13 mouse cellular contexts compared by ENCODE assay signal in the genomic region with DNA sequence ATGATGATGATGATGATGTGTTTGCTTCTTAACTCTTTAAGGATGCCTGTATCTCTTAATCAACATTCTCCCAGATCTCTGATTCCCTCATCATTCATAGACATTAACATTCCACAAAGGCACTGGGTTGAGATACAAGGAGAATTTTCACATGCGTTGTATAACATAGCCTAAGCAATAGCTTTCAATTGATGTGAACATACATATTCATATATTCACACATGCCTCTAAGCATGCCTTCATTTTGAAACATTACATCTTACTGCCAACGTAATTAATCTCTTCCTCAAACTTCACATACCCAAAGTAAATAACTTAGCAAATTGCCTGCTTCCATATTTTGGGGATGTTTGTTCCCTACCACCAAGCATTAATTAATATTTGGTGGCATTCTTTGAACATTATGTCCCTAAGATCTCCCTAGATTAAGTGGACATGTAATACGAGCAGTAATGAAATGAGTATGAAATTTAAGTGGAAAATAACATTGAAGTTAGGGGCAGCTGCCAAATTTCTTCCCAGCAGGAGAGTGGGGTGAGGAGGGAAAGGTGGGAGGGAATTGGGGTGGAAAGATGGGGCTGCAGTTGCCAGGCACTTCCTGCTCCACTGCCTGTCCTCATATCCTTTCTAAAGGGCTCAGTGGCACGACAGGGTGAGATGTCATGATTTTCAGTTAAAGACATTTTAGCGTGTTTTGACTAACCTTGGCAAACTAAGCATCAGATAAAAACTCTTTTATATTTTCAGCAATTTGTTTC.
"Had no signal": no experiment of that assay in that cellular context is flagged by ENCODE, and none has a peak within 500 bp of the region (broad histone marks: within the 10 kb centered on the region; RNA-seq: fewer than 3 reads in every experiment).

No protein-coding gene starts in this region.

- H3K9me3 ChIP-seq: limb, embryonic 10.5 days; liver, embryonic 15.5 days; midbrain, embryonic 13.5 days had no signal

- H3K4me2 ChIP-seq: liver, embryonic 11.5 days; liver, embryonic 15.5 days; midbrain, embryonic 13.5 days had no signal

- ATAC-seq: lung, postnatal 0 days; midbrain, embryonic 13.5 days had no signal

- H3K4me3 ChIP-seq: left cerebral cortex, adult 2 months; limb, embryonic 10.5 days; liver, embryonic 15.5 days; midbrain, embryonic 13.5 days had no signal

- H3K27ac ChIP-seq: left cerebral cortex, adult 2 months; limb, embryonic 10.5 days; liver, embryonic 15.5 days; midbrain, embryonic 13.5 days had no signal

- H3K9ac ChIP-seq: liver, embryonic 15.5 days; midbrain, embryonic 13.5 days had no signal

- H3K4me1 ChIP-seq: limb, embryonic 10.5 days; liver, embryonic 15.5 days; midbrain, embryonic 13.5 days had no signal

- H3K27me3 ChIP-seq: liver, embryonic 15.5 days; midbrain, embryonic 13.5 days had no signal

- DNase-seq: kidney, postnatal 10 days; kidney, postnatal 4 days; lung, adult 2 months; lung, postnatal 36 days; right cerebral cortex, postnatal 25 days; thymus, adult 2 months; thymus, postnatal 25 days had no signal

- H3K36me3 ChIP-seq: limb, embryonic 10.5 days; liver, embryonic 15.5 days; midbrain, embryonic 13.5 days had no signal
